ENCODE assay signal across 10 mouse cellular contexts in the genomic region with DNA sequence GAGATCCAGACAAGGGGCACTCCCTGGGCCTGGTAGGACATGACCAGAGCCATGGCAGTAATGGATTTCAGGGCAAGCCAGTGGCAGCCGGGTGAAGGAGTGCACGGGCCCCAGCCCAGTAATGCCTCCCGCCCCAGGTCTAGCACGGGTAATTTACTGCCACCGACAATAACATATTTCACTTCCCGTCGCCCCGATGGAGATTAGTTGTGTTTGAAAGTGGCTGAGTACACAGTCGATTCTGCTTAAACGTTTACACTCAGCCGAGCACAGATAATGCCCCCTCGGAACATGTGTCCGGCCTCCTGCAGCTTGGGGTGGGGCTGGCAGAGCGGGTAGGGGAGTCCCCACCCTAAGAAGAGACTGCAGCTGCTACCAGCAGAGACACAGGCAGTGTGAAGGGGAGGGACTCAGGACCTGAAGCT. TPM values are rescaled to one million over a fixed set of nuclear protein-coding genes. Genes with fewer than 3 reads are reported as not detected.
DNase-seq lines count a peak whose midpoint lies in the region; ATAC-seq lines count a peak whose summit lies in the region.
"Had no signal": no experiment of that assay in that cellular context is flagged by ENCODE, and none has a peak within 500 bp of the region (broad histone marks: within the 10 kb centered on the region; RNA-seq: fewer than 3 reads in every experiment).

No protein-coding gene starts in this region.

- H3K4me2 ChIP-seq in liver, embryonic 12.5 days, result no peak overlapping the region
- H3K4me2 ChIP-seq in intestine, embryonic 16.5 days (ENCODE audit: low read depth, low read length), result peak overlapping the region; percentile 31; the same call in 1 of the 2 replicates
- H3K4me2 ChIP-seq in stomach, embryonic 16.5 days (ENCODE audit: low read depth, low read length), result peak overlapping the region; percentile 22; the same call in 1 of the 2 replicates
- H3K4me2 ChIP-seq: liver, embryonic 15.5 days had no signal

- ATAC-seq in liver, embryonic 12.5 days, result no peak
- ATAC-seq in intestine, embryonic 16.5 days, result peak; percentile 82
- peak; percentile 88; the same call in 1 of the 2 replicates for ATAC-seq in stomach, embryonic 16.5 days (ENCODE audit: insufficient read depth, low FRiP score)

- DNase-seq in liver, result peak; percentile 16
- peak; percentile 59 for DNase-seq in embryo, embryonic 10 days (ENCODE audit: low spot score)
- no peak for DNase-seq in left cerebral cortex, postnatal 10 days (ENCODE audit: extremely low spot score in 1 of 2, low spot score in 2 of 2)
- DNase-seq in left cerebral cortex, postnatal 36 days (ENCODE audit: low spot score in 2 of 2), result no peak
- DNase-seq in cerebellum, adult 18-20 months, result no peak
- DNase-seq: kidney, adult 9 months had no signal

- WGBS in liver, embryonic 12.5 days (ENCODE audit: insufficient replicate concordance), result 29% methylated on average over 14 of the region's 14 CpGs
- WGBS in intestine, embryonic 16.5 days, result 5% methylated on average over 14 of the region's 14 CpGs
- WGBS in stomach, embryonic 16.5 days, result 5% methylated on average over 14 of the region's 14 CpGs

- intact Hi-C loops in left cerebral cortex, postnatal 10 days (cut with DNase I), result no loop called here
- intact Hi-C loops in left cerebral cortex, postnatal 36 days (cut with DNase I), result no loop called here

- peaks cover 12% of the 10 kb centered on the region; the same call in 1 of the 2 replicates for H3K27me3 ChIP-seq in liver, embryonic 12.5 days (replicated peaks)
- no peaks in the 10 kb centered on the region for H3K27me3 ChIP-seq in intestine, embryonic 16.5 days (replicated peaks; ENCODE audit: control insufficient read depth, insufficient read depth, low read length)
- H3K27me3 ChIP-seq in stomach, embryonic 16.5 days (ENCODE audit: control insufficient read depth, insufficient read depth, low read length), result no peaks in the 10 kb centered on the region
- H3K27me3 ChIP-seq: liver, embryonic 15.5 days had no signal

- no peak overlapping the region for H3K4me3 ChIP-seq in liver, embryonic 12.5 days
- no peak overlapping the region for H3K4me3 ChIP-seq in intestine, embryonic 16.5 days (ENCODE audit: low read length)
- no peak overlapping the region for H3K4me3 ChIP-seq in stomach, embryonic 16.5 days (replicated peaks; ENCODE audit: low read length)
- H3K4me3 ChIP-seq: liver, embryonic 15.5 days had no signal

- H3K36me3 ChIP-seq in liver, embryonic 12.5 days, result no peaks in the 10 kb centered on the region
- no peaks in the 10 kb centered on the region for H3K36me3 ChIP-seq in intestine, embryonic 16.5 days (ENCODE audit: control insufficient read depth, insufficient read depth, low read length)
- no peaks in the 10 kb centered on the region for H3K36me3 ChIP-seq in stomach, embryonic 16.5 days (ENCODE audit: control insufficient read depth, insufficient read depth, low read length)
- H3K36me3 ChIP-seq: liver, embryonic 15.5 days had no signal

- no peak overlapping the region for H3K27ac ChIP-seq in liver, embryonic 12.5 days
- no peak overlapping the region for H3K27ac ChIP-seq in intestine, embryonic 16.5 days (ENCODE audit: low read length)
- H3K27ac ChIP-seq in stomach, embryonic 16.5 days (ENCODE audit: low read length), result no peak overlapping the region
- H3K27ac ChIP-seq: liver, embryonic 15.5 days had no signal

- H3K9me3 ChIP-seq in liver, embryonic 12.5 days (replicated peaks), result no peaks in the 10 kb centered on the region
- H3K9me3 ChIP-seq in intestine, embryonic 16.5 days (ENCODE audit: control insufficient read depth, low read length), result no peaks in the 10 kb centered on the region
- no peaks in the 10 kb centered on the region for H3K9me3 ChIP-seq in stomach, embryonic 16.5 days (replicated peaks; ENCODE audit: control insufficient read depth, low read length)
- H3K9me3 ChIP-seq: liver, embryonic 15.5 days had no signal

- H3K4me1 ChIP-seq in liver, embryonic 12.5 days, result 0 out of 2 replicates have a peak, but pooled peaks cover 4% of the 10 kb centered on the region
- 0 out of 2 replicates have a peak, but pooled peaks cover 2% of the 10 kb centered on the region for H3K4me1 ChIP-seq in intestine, embryonic 16.5 days (ENCODE audit: control insufficient read depth, insufficient read depth, low read length)
- H3K4me1 ChIP-seq in stomach, embryonic 16.5 days (ENCODE audit: control insufficient read depth, insufficient read depth, low read length), result peaks cover 9% of the 10 kb centered on the region
- H3K4me1 ChIP-seq: liver, embryonic 15.5 days had no signal

- no peak overlapping the region for H3K9ac ChIP-seq in liver, embryonic 12.5 days
- peak overlapping the region; percentile 39; the same call in 1 of the 2 replicates for H3K9ac ChIP-seq in intestine, embryonic 16.5 days (ENCODE audit: low read depth, low read length)
- no peak overlapping the region for H3K9ac ChIP-seq in stomach, embryonic 16.5 days (ENCODE audit: low read length)
- H3K9ac ChIP-seq: liver, embryonic 15.5 days had no signal

RNA-seq across cellular contexts. Expression of gene Mvk, which starts 38.5 kb away (rescaled TPM):
- 34.6 and 35.2 TPM in 2 replicates for polyA plus RNA-seq in liver, embryonic 12.5 days (2016; fragmentation: Nextera tagmentation; extraction: Ambion mirVana)
- polyA plus RNA-seq in intestine, embryonic 16.5 days (2015; fragmentation: Nextera tagmentation; extraction: Ambion mirVana), result 61.0 and 61.7 TPM in 2 replicates
- 56.3 and 60.1 TPM in 2 replicates for polyA plus RNA-seq in stomach, embryonic 16.5 days (2015; fragmentation: Nextera tagmentation; extraction: Ambion mirVana)
- 10 to 100 TPM; 60.7 to 62.7 TPM for total RNA-seq in left cerebral cortex, postnatal 10 days (2021)
- total RNA-seq in left cerebral cortex, postnatal 36 days (2021), result 10 to 100 TPM; 23.8 to 30.0 TPM

RNA-seq across cellular contexts. Expression of gene Mmab, which starts 38.7 kb away (rescaled TPM):
- polyA plus RNA-seq in liver, embryonic 12.5 days (2016; fragmentation: Nextera tagmentation; extraction: Ambion mirVana), result 17.7 and 17.9 TPM in 2 replicates
- polyA plus RNA-seq in intestine, embryonic 16.5 days (2015; fragmentation: Nextera tagmentation; extraction: Ambion mirVana), result 30.4 and 34.6 TPM in 2 replicates
- polyA plus RNA-seq in stomach, embryonic 16.5 days (2015; fragmentation: Nextera tagmentation; extraction: Ambion mirVana), result 30.6 and 31.3 TPM in 2 replicates
- total RNA-seq in left cerebral cortex, postnatal 10 days (2021), result 10 to 100 TPM; 30.9 TPM
- total RNA-seq in left cerebral cortex, postnatal 36 days (2021), result 10 to 100 TPM; 19.6 to 22.4 TPM

Comparison
In these comparisons a context has a peak if more than half of its experiments do, and no peak if none do; other contexts are left out.
1. DNase-seq: peak in liver (single experiment) and embryo, embryonic 10 days (single experiment); none in left cerebral cortex, postnatal 10 days (0 of 2), left cerebral cortex, postnatal 36 days (0 of 2) and cerebellum, adult 18-20 months (0 of 2).